Mouse (Mus musculus) cerebellum, adult 2 months (tissue): Measurements from ENCODE around the gene Alpk3. TPM values are rescaled to one million over a fixed set of nuclear protein-coding genes. Genes with fewer than 3 reads are reported as not detected.
A peak's percentile ranks its signal among the peaks of the same experiment; 100 is the strongest.
"Not testable (repeated sequence)": the region's sequence is repeated elsewhere in the genome, so short reads cannot be mapped to it uniquely, and the experiment has no call there.

ENCODE experiments used
- DNase-seq, 2 experiments: peaks; one replicate each; pipeline ENCODE4 v3.0.0; 2021
- H3K27ac ChIP-seq: fragments of 200-500 bp; 2 replicates; pipeline ENCODE4 v1.5.1; 2012; ENCODE audit warnings: low read length, control low read depth, inconsistent platforms; ENCODE audit not compliant: insufficient read depth
- H3K27me3 ChIP-seq: fragments of 200-500 bp; 2 replicates; pipeline ENCODE4 v1.6.1; 2012; ENCODE audit warnings: inconsistent platforms, mild to moderate bottlenecking, low read length, moderate library complexity; ENCODE audit not compliant: control insufficient read depth, insufficient read depth
- H3K4me1 ChIP-seq: fragments of 200-500 bp; 2 replicates; pipeline ENCODE4 v1.6.1; 2011; ENCODE audit warnings: low read length; ENCODE audit not compliant: control insufficient read depth, insufficient read depth
- H3K4me3 ChIP-seq: fragments of 200-500 bp; replicated peaks from 2 replicates; pipeline ENCODE3; 2011; ENCODE audit warnings: mild to moderate bottlenecking, low read depth, low read length, control low read depth; ENCODE audit not compliant: insufficient read depth
- CTCF ChIP-seq: fragments of 200-500 bp; IDR thresholded peaks from 2 replicates; pipeline ENCODE4 v1.5.1; 2011; ENCODE audit warnings: low read depth, mild to moderate bottlenecking, control low read depth, low read length, moderate library complexity, borderline replicate concordance; ENCODE audit not compliant: insufficient read depth
- POLR2A ChIP-seq: fragments of 200-500 bp; IDR thresholded peaks from 2 replicates; pipeline ENCODE4 v1.6.1; 2011; ENCODE audit warnings: low read length, control low read depth, borderline replicate concordance; ENCODE audit not compliant: insufficient read depth
- WGBS: fragments of 180-500 bp; shearing (Covaris S2); methylation state at CpG from one replicate; pipeline ENCODE4 v1.1.7; 2018; 5-methylcytosine and 5-hydroxymethylcytosine counted together
- polyA plus RNA-seq: library from polyadenylated mRNA; depleted of rRNA; stranded (reverse); fragments of >200 nt; gene quantifications from 2 replicates; pipeline ENCODE4 v1.2.3, GENCODE M21; 2012

Alpk3 gene
- polyA plus RNA-seq, 1 experiment = 0.15 TPM

- TF ChIP-seq POLR2A (no peak), CTCF (no peak)
- no peaks in the 10 kb centered on the region for H3K27me3 ChIP-seq
- no peak overlapping the region for H3K27ac ChIP-seq
- DNase-seq = peak in 1 of 2 experiments; percentile 19
- no peak overlapping the region for H3K4me3 ChIP-seq
- WGBS = 24% methylated on average over 9 of the region's 9 CpGs
- H3K4me1 ChIP-seq = no peaks in the 10 kb centered on the region; the same call in 1 of the 2 replicates
Measured at GRCm38 (mm10) chr7:81134614-81135067, 77.2 kb downstream of the Alpk3 start.

GRCm38 (mm10) chr7:81137292-81137691 is 79.9 kb downstream of the Alpk3 start:
- no peak overlapping the region for H3K27ac ChIP-seq
- WGBS = 91% methylated on average over 5 of the region's 5 CpGs
- H3K4me1 ChIP-seq = no peaks in the 10 kb centered on the region; the same call in 1 of the 2 replicates
- DNase-seq = no peak
- H3K27me3 ChIP-seq = no peaks in the 10 kb centered on the region
- TF ChIP-seq POLR2A (no peak), CTCF (no peak)
- H3K4me3 ChIP-seq = no peak overlapping the region

- DNase-seq = no peak
- H3K27me3 ChIP-seq = no peaks in the 10 kb centered on the region
- no peaks in the 10 kb centered on the region; the same call in 1 of the 2 replicates for H3K4me1 ChIP-seq
- no peak overlapping the region for H3K4me3 ChIP-seq
- H3K27ac ChIP-seq = no peak overlapping the region
- TF ChIP-seq POLR2A (no peak), CTCF (no peak)
- WGBS = 89% methylated on average over 7 of the region's 7 CpGs
Measured at GRCm38 (mm10) chr7:81139100-81139499, 81.7 kb downstream of the Alpk3 start.

DNA sequence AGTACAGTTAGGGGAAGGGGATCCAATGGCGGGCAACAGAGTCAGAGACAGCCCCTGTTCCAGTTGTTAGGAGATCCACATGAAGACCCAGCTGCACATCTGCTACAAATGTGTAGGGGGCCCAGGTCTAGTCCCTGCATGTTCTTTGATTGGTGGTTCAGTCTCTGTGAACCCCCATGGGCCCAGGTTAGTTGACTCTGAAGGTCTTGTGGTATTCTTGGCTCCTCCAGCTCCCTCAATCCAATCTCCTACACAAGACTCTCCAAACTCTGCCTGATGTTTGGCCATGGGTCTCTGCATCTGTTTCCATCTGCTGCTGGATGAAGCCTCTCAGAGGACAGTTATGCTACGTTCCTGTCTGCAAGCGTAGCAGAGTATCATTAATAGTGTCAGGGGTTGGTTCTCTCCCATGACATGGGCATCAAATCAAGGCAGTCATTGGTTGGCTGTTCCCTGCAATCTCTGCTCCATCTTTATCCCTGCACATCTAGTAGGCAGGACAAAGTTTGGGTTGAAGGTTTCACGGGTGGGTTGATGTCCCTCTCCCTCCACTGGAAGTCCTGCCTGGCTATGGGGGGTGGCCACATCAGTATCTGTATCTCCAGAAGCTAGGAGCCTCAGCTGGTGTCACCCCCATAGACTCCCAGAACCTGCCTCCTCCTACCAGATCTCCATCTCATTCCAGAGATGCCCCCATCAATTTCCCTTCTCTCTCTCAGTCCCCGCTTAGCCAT is 82.4 kb downstream of the Alpk3 start:
- H3K27ac ChIP-seq = no peak overlapping the region
- TF ChIP-seq CTCF (no peak), POLR2A (no peak)
- H3K27me3 ChIP-seq = no peaks in the 10 kb centered on the region
- 87% methylated on average over 5 of the region's 5 CpGs for WGBS
- DNase-seq = no peak
- no peak overlapping the region for H3K4me3 ChIP-seq
- no peaks in the 10 kb centered on the region; the same call in 1 of the 2 replicates for H3K4me1 ChIP-seq

GRCm38 (mm10) chr7:81141541-81141940 is 84.1 kb downstream of the Alpk3 start:
- H3K27ac ChIP-seq = no peak overlapping the region
- TF ChIP-seq CTCF (no peak), POLR2A (no peak)
- no peaks in the 10 kb centered on the region for H3K27me3 ChIP-seq
- no peak overlapping the region for H3K4me3 ChIP-seq
- WGBS = 98% methylated on average over 1 of the region's 1 CpGs
- DNase-seq = no peak
- no peaks in the 10 kb centered on the region for H3K4me1 ChIP-seq

DNA sequence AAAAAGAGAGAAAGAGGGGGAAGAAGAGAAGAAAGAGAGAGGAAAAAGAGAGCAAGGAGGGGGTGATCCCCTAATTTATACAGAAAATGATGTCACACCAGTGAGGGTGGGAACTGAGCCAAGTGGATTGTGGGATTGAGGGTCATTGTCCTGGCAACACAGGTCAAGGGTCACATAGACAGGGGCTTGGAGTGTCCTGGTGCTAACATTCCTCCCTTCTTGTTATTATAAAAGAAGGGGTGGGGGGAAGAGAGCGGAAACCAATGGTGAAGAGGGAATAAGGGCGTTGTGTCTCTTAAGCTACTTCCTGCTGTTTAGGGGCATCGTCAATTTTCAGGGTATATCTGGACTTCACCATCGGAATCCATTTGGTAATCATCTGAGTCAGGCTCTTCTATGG is 85.7 kb downstream of the Alpk3 start:
- not testable (repeated sequence) for H3K4me1 ChIP-seq, H3K27ac ChIP-seq, H3K27me3 ChIP-seq, DNase-seq, H3K4me3 ChIP-seq
- WGBS = 54% methylated on average over 4 of the region's 4 CpGs

DNA sequence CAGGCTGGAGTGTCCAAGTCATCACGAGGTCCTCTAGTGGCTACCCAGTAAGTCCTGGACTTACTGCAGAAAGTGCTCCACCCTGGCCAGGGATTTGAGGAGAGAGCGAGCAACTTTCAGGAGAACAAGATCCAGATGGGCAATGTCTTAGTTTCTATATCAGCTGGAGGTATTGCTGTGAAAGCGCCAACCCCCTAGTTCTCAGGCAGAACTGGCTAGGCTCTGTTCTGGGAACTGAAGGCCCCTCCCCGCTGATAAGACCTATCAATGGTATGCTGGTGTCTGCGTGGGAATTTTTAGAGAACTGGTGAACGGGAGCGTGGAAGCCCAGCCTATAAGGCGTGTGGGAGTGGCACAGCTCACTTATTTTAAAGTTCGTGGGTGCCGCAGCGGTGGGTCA is 92.4 kb downstream of the Alpk3 start:
- no peaks in the 10 kb centered on the region for H3K27me3 ChIP-seq
- H3K27ac ChIP-seq = no peak overlapping the region
- TF ChIP-seq CTCF = no peak
- TF ChIP-seq POLR2A = no peak
- DNase-seq = no peak
- WGBS = 90% methylated on average over 11 of the region's 11 CpGs
- H3K4me1 ChIP-seq = no peaks in the 10 kb centered on the region
- H3K4me3 ChIP-seq = no peak overlapping the region

DNA sequence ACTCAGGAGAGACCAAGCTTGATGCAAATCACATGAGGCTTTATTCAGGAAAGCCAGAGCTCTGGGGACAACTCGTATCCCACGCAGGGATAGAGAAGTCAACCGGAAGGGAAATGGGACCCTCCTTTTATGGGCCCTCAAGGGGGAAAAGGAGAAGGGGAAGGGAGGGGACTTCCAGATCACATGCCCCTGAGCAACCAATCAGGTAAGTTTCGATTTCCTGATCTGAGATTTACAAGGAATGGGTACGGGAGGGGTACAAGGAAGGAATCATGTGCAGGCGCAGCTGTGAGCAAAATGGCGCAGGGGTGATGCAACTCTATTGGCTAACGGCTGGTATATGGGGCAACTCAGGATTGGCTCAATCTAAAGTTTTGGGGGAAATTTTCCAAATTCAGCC is 93.8 kb downstream of the Alpk3 start:
- H3K27ac ChIP-seq = no peak overlapping the region
- no peak overlapping the region for H3K4me3 ChIP-seq
- no peak for TF ChIP-seq CTCF
- no peak for TF ChIP-seq POLR2A
- no peaks in the 10 kb centered on the region for H3K27me3 ChIP-seq
- 94% methylated on average over 8 of the region's 8 CpGs for WGBS
- H3K4me1 ChIP-seq = no peaks in the 10 kb centered on the region
- no peak for DNase-seq

GRCm38 (mm10) chr7:81152306-81152705 is 94.9 kb downstream of the Alpk3 start:
- DNase-seq = no peak
- WGBS = 93% methylated on average over 10 of the region's 10 CpGs
- Histone ChIP-seq H3K4me3 (no peak overlapping the region), H3K27me3 (no peaks in the 10 kb centered on the region), H3K4me1 (no peaks in the 10 kb centered on the region), H3K27ac (no peak overlapping the region)
- TF ChIP-seq POLR2A (no peak), CTCF (no peak)
